Mouse (Mus musculus) olfactory bulb, adult 2 months (tissue): Measurements from ENCODE around the gene Egfem1.

ENCODE experiments used
- CTCF ChIP-seq: fragments of 200-500 bp; IDR thresholded peaks from 2 replicates; pipeline ENCODE4 v1.5.1; 2012; ENCODE audit warnings: low read depth, mild to moderate bottlenecking, low read length, moderate library complexity; ENCODE audit not compliant: insufficient read depth
- POLR2A ChIP-seq: fragments of 200-500 bp; IDR thresholded peaks from 2 replicates; pipeline ENCODE4 v1.6.1; 2012; ENCODE audit warnings: mild to moderate bottlenecking, low read depth, low read length, moderate library complexity; ENCODE audit not compliant: insufficient read depth

- TF ChIP-seq POLR2A (no peak), CTCF (no peak)
Measured at GRCm38 (mm10) chr3:29082296-29082995, 623 bp downstream of the Egfem1 start.
